Mouse (Mus musculus) spleen, adult 2 months (tissue): ENCODE measurements at regions not wholly inside any gene's neighbourhood (a gene's known extent, or its start where the extent isn't known, plus 50 kb on each side); places are given as distances from the start of the nearest gene placed in this dataset.

ENCODE experiments used
- DNase-seq, 2 experiments: peaks; one replicate each; pipeline versions ENCODE4 v3.0.0 to v3.0.0-alpha.2; 2012 to 2021; ENCODE audit warnings: low spot score in 2 of 2, low read depth in 1 of 2
- H3K27ac ChIP-seq: fragments of 200-500 bp; 2 replicates; pipeline ENCODE4 v1.5.1; 2012; ENCODE audit warnings: low read length, inconsistent platforms; ENCODE audit not compliant: insufficient read depth
- H3K27me3 ChIP-seq: fragments of 200-500 bp; 2 replicates; pipeline ENCODE4 v1.6.1; 2012; ENCODE audit warnings: mild to moderate bottlenecking, moderate library complexity, low read length, inconsistent platforms; ENCODE audit not compliant: control insufficient read depth, insufficient read depth
- H3K36me3 ChIP-seq: fragments of 200-500 bp; 2 replicates; pipeline ENCODE4 v1.6.1; 2012; ENCODE audit warnings: mild to moderate bottlenecking, low read length, inconsistent platforms; ENCODE audit not compliant: control insufficient read depth, insufficient read depth
- H3K4me1 ChIP-seq: fragments of 200-500 bp; 2 replicates; pipeline ENCODE4 v1.6.1; 2011; ENCODE audit warnings: inconsistent platforms; ENCODE audit not compliant: control insufficient read depth, insufficient read depth, insufficient read length
- H3K4me3 ChIP-seq: fragments of 200-500 bp; 2 replicates; pipeline ENCODE4 v1.5.1; 2011; ENCODE audit warnings: mild to moderate bottlenecking, inconsistent platforms; ENCODE audit not compliant: insufficient read depth, insufficient read length; ENCODE audit errors: extremely low read depth
- CTCF ChIP-seq: fragments of 200-500 bp; IDR thresholded peaks from 2 replicates; pipeline ENCODE4 v1.5.1; 2011; ENCODE audit warnings: mild to moderate bottlenecking, inconsistent platforms; ENCODE audit not compliant: insufficient read depth, insufficient read length, insufficient replicate concordance; ENCODE audit errors: extremely low read depth
- POLR2A ChIP-seq: fragments of 200-500 bp; IDR thresholded peaks from 2 replicates; pipeline ENCODE4 v1.6.1; 2011; ENCODE audit warnings: low read depth, low read length, inconsistent platforms
- whole genome bisulfite sequencing: fragments of 180-500 bp; shearing (Covaris S2); methylation state at CpG from one replicate; pipeline ENCODE4 v1.1.7; 2018; 5-methylcytosine and 5-hydroxymethylcytosine counted together

GRCm38 (mm10) chr1:51590606-51591400, 112.6 kb upstream of the Nabp1 start:
- H3K27me3 ChIP-seq, result no peaks in the 10 kb centered on the region
- WGBS, result 86% methylated on average over 9 of the region's 9 CpGs
- no peak overlapping the region for H3K4me3 ChIP-seq
- TF ChIP-seq POLR2A, result no peak
- no peak for TF ChIP-seq CTCF
- no peak overlapping the region for H3K27ac ChIP-seq
- no peak for DNase-seq
- H3K36me3 ChIP-seq, result no peaks in the 10 kb centered on the region
- H3K4me1 ChIP-seq, result peaks cover 9% of the 10 kb centered on the region; the same call in 1 of the 2 replicates

- Histone ChIP-seq H3K36me3 (no peaks in the 10 kb centered on the region), H3K27ac (peak overlapping the region; percentile 71), H3K4me1 (peaks cover 16% of the 10 kb centered on the region), H3K27me3 (no peaks in the 10 kb centered on the region), H3K4me3 (no peak overlapping the region)
- TF ChIP-seq CTCF (no peak), POLR2A (no peak)
- 2% methylated on average over 3 of the region's 3 CpGs for WGBS
- peak; percentile 38 to 85 for DNase-seq
These were observed 106.8 kb upstream of the Nabp1 start for GRCm38 (mm10) chr1:51584925-51585424.

GRCm38 (mm10) chr1:51583871-51584270, 105.6 kb upstream of the Nabp1 start:
- peaks cover 19% of the 10 kb centered on the region for H3K4me1 ChIP-seq
- WGBS, result 80% methylated on average over 4 of the region's 4 CpGs
- no peaks in the 10 kb centered on the region for H3K27me3 ChIP-seq
- H3K36me3 ChIP-seq, result no peaks in the 10 kb centered on the region
- no peak for TF ChIP-seq POLR2A
- TF ChIP-seq CTCF, result no peak
- H3K4me3 ChIP-seq, result no peak overlapping the region
- no peak for DNase-seq
- H3K27ac ChIP-seq, result no peak overlapping the region

GRCm38 (mm10) chr1:51580074-51580473, 101.8 kb upstream of the Nabp1 start:
- Histone ChIP-seq H3K36me3 (no peaks in the 10 kb centered on the region), H3K27me3 (no peaks in the 10 kb centered on the region), H3K4me3 (no peak overlapping the region), H3K27ac (peak overlapping the region; percentile 25; the same call in 1 of the 2 replicates), H3K4me1 (peaks cover 15% of the 10 kb centered on the region)
- 20% methylated on average over 7 of the region's 7 CpGs for WGBS
- DNase-seq, result no peak
- no peak for TF ChIP-seq CTCF
- no peak for TF ChIP-seq POLR2A

- TF ChIP-seq CTCF, result no peak
- no peak for TF ChIP-seq POLR2A
- Histone ChIP-seq H3K4me1 (peaks cover 11% of the 10 kb centered on the region), H3K36me3 (no peaks in the 10 kb centered on the region), H3K27ac (no peak overlapping the region), H3K27me3 (no peaks in the 10 kb centered on the region), H3K4me3 (no peak overlapping the region)
- 51% methylated on average over 2 of the region's 2 CpGs for WGBS
- DNase-seq, result peak in 1 of 2 experiments; percentile 65
These were observed 99.5 kb upstream of the Nabp1 start for GRCm38 (mm10) chr1:51577701-51578100.

- Histone ChIP-seq H3K27ac (no peak overlapping the region), H3K4me3 (no peak overlapping the region), H3K4me1 (peaks cover 7% of the 10 kb centered on the region; the same call in 1 of the 2 replicates), H3K27me3 (no peaks in the 10 kb centered on the region), H3K36me3 (no peaks in the 10 kb centered on the region)
- TF ChIP-seq CTCF (no peak), POLR2A (no peak)
- 67% methylated on average over 8 of the region's 8 CpGs for WGBS
- DNase-seq, result no peak
These were observed 94.3 kb upstream of the Nabp1 start for GRCm38 (mm10) chr1:51572314-51573078.
